Mouse (Mus musculus) CD8-positive naive resting alpha-beta T cell, adult 2 months (primary cell): ENCODE measurements around the gene Pola1.

ENCODE experiments used
- DNase-seq, 2 experiments: peaks; one replicate each; pipeline ENCODE4 v3.0.0; 2022; ENCODE audit warnings: low read depth in 2 of 2, low spot score in 2 of 2

Pola1 gene

DNA sequence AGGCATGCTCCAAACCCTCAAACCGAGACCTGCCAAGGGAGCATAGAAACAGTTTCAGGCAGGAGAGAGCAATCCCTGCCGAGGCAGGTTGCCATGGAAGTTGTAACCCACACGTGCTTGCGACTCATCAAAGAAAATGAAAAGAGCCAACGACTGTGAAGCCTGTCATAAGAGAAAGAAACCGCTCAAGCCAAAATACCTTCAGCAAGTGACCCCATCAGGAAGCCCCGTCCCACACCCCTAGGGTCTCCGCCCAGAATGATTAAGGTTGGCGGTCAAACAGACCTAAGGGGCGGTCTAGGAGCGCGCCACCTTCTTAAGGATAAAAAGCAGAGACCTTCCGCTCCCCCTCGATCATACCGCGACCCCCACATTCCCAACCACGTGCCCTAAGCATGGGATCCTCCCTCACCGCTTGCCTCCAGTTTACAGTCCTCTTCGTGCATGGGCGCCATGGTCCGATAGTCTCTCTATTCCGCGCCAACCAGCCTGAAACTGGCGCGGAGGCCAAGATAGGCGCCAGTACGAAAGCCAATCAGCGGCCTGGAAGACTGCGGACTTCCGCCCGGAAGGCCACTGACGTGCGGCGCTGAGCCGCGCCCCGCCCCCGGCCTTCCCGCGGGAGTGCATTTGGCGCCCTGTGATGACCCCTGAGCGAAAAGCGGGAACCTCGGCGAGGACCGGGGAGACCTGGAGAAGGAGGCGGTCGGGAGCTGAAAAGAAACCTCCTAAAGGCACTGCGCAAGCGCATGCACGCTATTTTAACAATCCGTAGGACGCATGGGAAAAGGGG is at the start of gene Pola1:
Gene Pola1 (minus strand): TSS at position 499 of the 793 bp plus-strand sequence.
- peak; percentile 23 to 40 for DNase-seq

DNA sequence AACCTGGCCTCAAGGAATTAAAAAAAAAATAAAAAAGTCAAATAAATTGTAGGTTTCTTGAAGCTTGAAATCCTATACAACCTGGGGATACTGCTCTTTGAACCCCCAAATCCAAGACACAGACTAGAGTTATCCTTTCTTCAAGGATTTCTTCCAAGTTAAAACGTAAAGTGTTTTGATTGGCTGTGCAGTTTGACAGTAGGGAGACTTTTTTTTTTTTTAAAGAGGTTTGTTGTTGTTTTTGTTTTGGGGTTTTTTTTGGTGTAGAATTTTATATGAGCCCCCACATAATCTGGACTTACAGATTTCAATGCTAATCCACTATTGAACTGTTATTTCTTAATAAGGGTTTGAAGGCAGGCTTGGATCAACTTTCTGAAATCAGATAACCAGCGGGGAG is 44.3 kb upstream of the Pola1 start:
- DNase-seq, result no peak

DNA sequence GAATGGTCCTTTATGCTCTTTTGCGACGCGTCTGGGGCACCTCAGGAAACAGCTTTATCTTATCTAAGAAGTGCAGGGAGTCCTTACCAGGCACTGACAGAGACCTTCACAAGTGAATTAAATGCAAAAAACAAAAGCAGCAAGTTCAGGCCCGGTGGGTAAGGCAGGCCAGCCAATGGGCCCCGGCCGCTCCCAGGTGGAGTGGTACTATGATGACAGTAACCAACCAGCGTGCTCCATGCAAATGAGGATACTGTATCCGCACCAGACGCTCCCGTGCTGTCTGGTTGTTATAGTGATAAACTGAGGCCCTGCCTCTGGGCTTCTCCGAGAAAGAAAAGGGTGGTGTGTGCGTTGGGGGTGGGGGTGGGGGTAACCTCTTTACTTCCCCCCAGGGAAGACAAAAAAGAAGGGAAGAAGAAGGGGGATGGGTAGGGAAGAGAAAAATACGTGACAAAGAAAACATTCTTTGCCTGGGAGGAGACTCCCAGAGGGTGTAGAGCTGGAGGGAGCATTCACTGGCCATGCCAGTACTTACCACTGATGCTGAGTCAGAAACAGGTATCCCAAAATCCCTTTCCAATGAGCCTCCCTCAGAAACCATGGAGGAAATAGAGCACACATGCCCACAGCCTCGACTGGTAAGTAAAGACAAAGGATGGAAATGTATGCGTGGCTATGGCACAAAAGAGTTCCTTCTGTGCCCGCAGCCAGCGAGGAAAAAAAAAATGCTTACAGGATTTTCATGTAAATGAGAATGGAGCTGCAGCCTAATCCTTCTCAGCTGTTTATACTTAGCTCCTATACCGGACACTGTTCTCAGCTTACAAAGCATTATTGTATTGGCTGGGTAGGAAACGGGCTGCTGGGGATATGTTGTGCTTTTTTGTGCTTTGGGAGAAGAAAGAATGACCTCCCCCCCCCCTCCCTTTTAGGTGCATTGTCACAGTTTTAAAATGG is 43.2 kb upstream of the Pola1 start:
- peak; percentile 12 to 35 for DNase-seq

DNA sequence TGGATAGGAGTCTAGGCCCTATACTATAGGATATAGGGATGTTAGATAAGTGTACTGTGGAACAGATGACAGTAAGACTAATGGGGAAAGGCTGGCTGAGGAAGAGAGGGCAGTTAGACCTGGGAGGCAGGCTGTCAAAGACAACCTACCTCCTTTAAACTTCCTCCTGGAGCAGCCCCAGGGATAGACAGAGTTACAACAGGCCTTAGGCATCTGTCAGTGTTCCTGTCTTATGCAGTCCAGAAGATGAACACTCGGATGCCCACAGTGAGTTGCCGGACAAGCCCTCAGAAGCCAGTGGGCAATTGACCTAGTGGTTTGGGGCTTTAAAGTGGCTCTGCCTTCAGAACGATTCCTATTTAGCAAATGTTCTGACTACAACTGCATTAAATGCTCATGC is 42.5 kb upstream of the Pola1 start:
- DNase-seq, result no peak

DNA sequence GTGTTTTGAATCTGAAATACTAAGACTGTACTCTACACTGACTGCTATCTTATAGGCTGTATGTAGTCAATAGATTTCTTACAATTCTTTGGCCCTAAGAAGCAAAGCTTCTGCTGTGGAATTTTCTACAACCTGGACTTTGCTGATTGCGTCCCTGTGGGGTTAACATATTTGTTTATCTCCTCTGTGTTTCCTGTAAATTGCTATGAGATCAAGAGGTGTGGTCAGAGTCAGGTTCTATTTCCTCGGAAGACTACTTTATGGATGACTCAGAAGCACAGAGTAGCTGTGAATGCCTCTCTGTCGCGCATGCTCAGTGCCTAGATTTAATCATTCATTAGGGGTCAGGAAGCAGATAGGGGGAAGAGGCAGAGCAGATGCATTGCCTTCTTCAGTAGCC is 32.8 kb upstream of the Pola1 start:
- no peak for DNase-seq

DNA sequence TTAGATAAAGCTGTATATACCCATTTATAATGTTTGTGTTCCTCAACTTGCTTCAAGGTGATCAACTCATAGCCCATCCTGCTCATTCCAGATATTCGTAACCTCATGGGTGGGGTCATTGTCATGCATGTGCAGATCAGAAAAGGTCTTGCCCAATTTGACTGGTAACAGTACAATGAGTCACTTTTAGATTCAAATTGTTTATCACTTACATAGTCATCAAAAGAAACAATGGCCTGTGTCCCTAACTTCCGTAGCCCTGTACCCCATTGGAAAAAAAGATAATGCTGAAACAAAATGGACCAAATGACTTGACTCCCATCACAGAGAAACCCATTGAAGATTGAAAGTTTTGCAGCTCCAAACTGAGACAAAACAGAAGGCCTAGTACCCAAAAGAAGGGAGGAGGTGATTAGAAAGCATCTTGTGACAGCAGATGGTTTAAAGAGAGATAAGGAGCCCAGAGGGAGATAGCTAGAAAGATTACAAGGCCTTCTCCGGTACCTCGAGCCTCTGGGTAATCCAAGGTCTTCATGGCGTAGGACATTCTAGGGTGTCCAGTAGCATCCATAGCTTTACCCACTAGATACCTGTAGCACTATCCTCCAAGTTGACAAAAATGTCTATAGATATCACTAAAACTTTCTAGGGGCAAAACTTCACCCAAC is 32.1 kb upstream of the Pola1 start:
- no peak for DNase-seq

DNA sequence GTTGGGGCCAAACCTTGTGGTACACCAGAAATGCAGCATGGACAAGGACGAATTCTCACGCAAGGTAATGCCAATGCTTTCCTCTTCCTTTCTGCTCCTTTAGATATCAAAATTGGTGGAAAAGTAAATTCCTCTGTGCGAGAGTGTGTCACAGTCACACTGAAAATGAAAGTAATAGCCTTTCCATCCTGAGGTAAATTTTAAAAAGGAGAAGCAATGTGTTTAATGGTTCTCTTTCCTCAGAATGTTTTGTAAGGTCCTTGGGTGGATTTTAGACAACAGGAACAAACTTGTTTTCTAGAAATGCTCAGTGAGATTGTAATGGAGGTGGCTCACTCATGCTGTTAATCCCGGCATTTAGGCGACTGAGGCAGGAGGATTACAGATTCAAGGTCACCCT is 23.2 kb upstream of the Pola1 start:
- no peak for DNase-seq

DNA sequence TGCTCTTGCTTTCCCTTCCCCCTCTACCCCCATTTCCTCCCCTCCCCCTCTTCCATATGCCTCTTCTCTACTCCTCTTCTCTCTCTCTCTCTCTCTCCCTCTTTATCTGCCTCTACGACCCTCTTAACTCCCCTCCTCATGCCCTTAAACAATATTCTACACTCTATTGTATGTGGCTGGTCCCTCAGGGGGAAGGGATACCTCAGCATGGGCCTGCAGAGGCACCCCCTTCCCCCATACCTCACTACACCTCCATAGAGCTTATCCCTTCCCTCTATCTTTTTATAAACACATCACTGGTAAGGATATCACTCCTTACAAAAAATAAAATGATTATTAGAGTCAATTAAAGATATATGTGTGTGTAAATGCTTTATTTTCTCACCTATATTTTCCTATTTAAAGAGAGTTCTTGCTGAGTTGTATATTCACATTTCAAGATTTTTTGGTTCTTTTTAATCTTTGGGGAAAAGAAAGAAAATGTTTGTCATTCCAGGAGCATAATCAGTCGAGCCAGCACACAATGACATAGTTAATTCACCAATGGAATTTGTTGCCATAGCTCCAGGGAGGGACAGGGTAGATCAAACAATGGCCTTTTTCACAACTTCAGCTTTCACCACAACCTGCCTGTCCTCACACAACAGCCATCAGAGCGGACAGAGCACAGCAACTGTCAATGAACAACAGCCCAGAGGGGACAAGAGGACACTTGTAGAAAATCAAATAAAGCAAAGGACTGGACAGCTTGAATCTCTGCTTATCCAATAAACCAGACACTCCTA is 22.5 kb upstream of the Pola1 start, which contains the start of gene Pcyt1b:
Gene Pcyt1b (plus strand): TSS at position 646 of the 785 bp plus-strand sequence.
- DNase-seq, result no peak

DNA sequence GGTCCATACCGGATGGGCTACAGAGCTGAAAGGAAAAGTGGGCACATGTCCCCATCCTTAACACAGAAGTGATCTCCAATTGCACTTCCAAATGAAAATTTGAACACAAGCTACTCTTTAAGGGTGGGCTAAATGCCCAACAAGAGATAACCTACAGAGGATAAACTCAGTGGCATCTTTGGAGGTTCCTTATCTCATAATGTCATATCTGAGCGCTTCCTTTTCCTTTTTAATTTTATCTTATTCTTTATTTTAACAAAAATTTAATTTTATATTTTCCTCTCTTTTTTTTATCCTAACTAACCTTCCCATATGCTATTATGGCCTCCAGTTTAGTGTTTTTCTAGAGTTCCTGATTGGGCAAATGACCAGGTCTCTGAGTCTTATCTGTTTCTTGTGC is 18.8 kb upstream of the Pola1 start:
- DNase-seq, result no peak

DNA sequence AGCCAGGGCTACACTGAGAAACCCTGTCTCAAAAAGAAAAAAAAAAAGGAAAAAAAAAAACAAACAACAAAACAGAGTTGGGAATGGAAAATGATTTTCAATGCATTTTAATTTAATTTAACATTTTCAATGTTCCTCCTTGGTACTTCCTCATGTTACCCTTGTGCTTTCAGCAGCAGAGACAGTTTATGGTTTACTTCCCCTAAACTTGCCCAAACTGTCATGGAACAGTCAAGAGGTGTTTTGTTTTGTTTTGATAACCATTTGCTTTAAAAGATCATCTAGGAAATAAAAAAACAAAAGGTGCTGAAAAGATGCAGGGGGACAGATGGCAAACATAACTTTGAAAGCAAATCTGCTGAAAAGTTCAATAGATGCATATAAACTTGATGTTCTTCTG is 12.1 kb upstream of the Pola1 start:
- DNase-seq, result no peak

DNA sequence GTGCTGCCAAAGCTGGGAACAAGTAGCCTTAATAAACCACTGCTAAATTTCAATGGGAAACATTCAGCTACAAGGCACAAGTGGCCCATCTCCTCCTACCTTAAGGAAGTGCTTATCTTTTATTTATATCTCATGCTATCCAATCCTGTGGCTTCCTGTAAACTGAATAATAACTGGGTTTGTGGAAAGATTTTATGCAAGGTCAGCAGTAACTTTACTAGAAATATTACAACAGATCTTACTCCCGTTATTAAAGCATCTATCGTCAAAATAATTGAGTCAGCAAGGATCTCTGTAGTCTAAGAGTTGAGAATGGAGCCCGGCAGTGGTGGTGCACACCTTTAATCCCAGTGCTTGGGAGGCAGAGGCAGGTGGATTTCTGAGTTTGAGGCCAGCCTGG is 11.6 kb upstream of the Pola1 start:
- DNase-seq, result no peak

DNA sequence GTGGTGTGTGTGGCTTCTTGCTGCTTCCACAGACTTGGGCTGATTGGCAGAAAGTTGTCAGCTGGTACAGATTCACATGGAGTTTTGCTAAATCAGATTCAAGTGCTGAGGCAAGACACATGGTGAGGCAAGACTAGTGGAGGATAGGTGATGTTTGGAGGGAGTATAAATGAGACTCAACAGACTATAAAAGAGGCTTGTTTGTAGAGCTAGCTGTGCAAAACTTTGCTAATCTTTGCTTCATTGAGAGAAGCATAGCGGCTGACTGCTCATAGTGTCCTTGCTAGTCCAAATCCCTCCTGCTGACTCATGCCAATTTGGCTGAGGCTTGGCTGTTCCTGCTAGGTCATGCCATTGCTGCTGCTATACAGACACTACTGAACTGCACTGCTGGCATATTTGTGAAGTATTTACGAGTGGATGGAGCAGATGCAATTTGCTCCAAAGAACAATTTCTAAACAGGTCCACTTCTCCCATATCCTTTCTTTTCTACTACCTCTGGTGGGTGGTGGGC is 3.0 kb upstream of the Pola1 start:
- no peak for DNase-seq

DNA sequence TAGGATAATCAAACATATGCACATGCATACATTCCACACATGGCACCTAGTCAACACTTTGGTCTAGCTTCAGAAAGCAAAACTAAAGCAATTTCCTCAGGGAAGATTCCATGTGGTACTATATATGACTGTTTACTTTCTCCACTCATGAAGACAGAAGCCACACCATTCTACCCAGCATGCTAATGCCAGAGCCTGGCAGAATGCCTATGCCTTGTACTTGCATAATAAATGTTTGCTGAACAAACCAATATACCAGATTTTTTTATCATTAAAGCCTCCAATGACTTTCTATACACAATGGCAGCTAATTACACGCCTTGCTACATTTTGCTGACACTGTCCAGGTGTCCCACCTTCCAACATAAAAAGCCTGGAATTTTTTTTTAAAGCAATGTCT is 1.7 kb downstream of the Pola1 start:
- DNase-seq, result no peak

DNA sequence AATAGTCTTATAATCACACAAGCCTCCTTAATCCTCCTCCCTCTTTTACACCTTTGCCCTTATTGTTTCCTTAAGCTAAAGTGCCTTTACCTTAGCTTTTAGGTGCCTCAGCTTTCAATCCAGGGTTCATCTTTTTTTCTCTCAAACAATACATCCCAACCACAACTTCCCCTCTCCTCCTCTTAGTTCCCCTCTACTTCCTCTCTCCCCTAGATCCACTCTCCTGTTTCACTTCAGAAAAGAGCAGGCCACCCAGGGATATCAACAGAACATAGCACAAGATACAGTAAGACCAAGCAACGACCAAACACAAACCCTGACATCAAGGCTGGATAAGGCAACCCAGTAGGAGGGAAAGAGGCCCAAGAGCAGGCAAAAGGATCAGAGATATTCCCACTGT is 29.7 kb downstream of the Pola1 start:
- DNase-seq, result no peak

DNA sequence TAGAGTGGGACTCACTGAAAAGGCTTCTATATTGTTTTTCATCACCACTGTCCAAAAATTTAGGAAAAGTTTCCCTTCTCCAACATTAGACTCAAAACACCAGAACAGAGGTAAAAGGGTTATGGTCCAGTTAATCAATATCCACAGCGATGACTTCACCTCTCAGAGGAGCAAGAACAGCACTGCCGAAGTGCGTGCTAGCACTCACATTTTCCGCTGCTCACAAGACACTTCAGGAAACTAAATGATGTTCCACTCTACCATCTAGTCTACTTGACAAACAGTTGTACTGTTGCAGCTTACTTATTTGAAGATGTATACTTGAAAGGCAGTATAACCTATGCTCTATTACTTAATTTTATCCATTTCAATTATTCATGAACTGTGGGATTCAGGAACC is 37.7 kb downstream of the Pola1 start:
- no peak for DNase-seq

DNA sequence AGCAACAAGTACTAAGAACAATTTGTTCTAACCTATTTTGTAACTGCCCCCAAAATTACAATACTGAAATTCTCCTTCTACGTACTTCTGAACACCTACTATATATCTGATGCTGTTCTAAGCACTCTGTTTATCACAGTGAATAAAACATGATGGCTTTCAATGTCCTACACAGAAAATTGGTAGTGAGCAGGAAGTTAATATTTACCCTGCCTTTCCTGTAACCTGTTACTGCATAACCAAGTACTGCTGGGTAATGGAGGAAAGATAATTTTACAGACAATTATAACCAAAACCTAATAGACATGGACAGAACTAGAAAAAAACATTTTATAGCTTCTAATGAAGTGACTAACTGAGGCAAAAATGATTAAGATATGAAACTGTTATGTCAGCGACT is 51.0 kb downstream of the Pola1 start:
- no peak for DNase-seq

DNA sequence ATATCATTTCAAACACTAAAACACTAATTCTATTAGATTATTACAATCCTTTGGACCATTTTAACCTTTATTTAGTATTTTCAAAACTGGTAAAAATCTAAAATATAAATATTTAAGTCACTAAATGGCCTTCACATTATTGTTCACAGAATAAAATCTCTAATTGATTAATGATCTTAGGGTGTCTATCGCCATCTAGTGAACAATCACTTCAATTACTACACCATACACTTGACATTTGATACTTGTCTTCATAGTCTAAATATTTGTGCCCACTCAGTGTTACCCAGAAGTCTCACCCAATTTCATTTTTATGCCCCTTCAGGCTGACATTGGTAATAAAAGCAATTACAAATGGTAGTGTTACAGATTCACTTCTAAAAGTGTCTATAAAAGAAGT is 74.8 kb downstream of the Pola1 start:
- no peak for DNase-seq

DNA sequence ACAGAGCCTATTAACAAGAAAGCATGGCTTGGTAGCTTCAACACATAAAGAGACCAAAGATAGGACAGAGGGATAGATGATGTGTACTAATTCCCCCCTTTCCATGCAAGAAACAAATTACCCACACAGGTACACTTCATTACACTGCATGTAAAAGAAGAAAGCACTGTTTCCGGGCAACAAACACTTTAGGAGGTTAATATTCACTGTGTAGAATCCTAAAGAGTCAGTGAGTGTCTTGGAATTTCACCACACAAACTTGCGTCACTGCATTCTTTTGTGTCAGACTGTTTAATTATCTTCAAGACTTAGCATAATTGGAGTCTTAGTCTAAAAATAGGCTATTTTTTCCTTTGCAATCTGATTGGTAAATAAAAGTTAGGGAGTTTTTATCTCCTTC is 92.2 kb downstream of the Pola1 start:
- no peak for DNase-seq

DNA sequence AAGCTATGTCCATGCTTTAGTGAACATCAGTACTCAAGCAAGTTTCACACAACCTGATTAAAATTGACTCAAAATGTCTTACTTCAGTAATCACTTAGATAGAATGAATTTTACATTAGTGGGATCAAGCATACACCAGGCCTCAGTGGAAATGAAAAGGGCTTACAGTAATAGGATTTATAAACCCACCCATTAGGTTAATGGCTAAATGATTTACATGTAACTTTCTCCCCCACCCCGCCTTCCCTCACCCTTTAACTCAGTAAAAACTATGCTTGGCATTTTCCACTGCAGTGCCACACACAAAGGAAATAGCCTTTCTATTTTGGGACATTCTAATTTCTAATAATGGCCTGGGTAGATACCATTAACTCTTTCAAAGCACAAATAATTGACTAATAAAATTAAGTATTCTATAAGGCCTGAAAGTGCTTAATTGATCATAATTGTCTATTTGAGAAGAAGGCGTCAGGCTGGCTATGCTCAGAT is 129.0 kb downstream of the Pola1 start:
- no peak for DNase-seq

DNA sequence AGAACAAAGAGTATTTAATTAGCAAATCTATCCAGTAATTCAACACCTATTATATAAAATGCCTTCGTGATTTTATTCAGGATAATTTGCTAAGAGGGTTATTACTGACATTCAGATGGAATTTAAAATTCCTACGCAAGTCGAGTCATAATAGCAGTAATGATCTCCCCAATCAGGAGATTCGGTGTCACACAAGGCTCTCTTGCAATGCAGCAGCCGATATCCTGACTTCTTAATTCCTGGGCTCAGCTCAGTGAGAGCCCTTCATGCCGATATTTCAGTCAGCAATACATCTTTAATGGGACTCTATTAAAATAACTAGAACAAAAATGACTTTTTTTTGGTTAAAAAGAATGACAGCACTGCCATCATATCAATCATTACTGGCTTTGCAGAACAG is 134.4 kb downstream of the Pola1 start:
- DNase-seq, result no peak
